Mouse (Mus musculus): ENCODE measurements at regions not wholly inside any gene's neighbourhood (a gene's known extent, or its start where the extent isn't known, plus 50 kb on each side); places are given as distances from the start of the nearest gene placed in this dataset.
A peak's percentile ranks its signal among the peaks of the same experiment; 100 is the strongest.

- ATAC-seq = no peak
- Histone ChIP-seq H3K4me1 (replicated peaks) (peaks cover 15% of the 10 kb centered on the region), H3K4me3 (replicated peaks) (no peak overlapping the region), H3K27ac (no peak overlapping the region), H3K4me2 (replicated peaks) (no peak overlapping the region), H3K27me3 (replicated peaks) (no peaks in the 10 kb centered on the region), H3K9ac (no peak overlapping the region), H3K36me3 (no peaks in the 10 kb centered on the region), H3K9me3 (no peaks in the 10 kb centered on the region)
- 69% methylated on average over 18 of the region's 18 CpGs for WGBS
Observed at GRCm38 (mm10) chr12:25268871-25269850, 172.2 kb upstream of the Id2 start.

DNA sequence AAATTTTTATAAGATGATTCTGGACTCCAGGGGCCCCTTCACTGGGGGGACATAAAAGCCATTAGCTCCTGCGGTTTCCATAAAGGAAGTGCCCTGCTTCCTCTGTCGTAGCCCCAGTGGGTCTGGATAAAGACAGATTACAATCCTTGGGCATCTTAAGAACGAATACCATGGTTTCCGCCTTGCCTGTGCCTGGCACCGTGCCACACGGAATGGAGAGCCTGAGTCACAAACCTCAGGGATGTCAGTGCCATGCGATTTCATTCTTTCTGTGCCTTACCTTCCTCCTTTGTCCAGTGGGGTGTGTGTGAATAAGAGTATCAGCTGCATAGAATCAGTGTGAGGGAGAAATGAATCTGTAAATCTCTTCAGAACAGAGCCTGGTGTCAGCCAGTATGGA, 171.4 kb upstream of the Id2 start:
- H3K4me1 ChIP-seq (replicated peaks) = peaks cover 15% of the 10 kb centered on the region
- no peaks in the 10 kb centered on the region for H3K27me3 ChIP-seq (replicated peaks)
- no peak overlapping the region for H3K9ac ChIP-seq
- H3K36me3 ChIP-seq = no peaks in the 10 kb centered on the region
- no peak overlapping the region for H3K27ac ChIP-seq
- no peak overlapping the region for H3K4me2 ChIP-seq (replicated peaks)
- WGBS = 66% methylated on average over 7 of the region's 7 CpGs
- no peak overlapping the region for H3K4me3 ChIP-seq (replicated peaks)
- no peak for ATAC-seq
- no peaks in the 10 kb centered on the region for H3K9me3 ChIP-seq

GRCm38 (mm10) chr12:25267572-25268115, 170.7 kb upstream of the Id2 start:
- Histone ChIP-seq H3K4me2 (replicated peaks) (no peak overlapping the region), H3K4me3 (replicated peaks) (no peak overlapping the region), H3K4me1 (replicated peaks) (peaks cover 9% of the 10 kb centered on the region), H3K9ac (no peak overlapping the region), H3K27me3 (replicated peaks) (no peaks in the 10 kb centered on the region), H3K27ac (no peak overlapping the region), H3K9me3 (no peaks in the 10 kb centered on the region), H3K36me3 (no peaks in the 10 kb centered on the region)
- no peak for ATAC-seq
- 88% methylated on average over 13 of the region's 13 CpGs for WGBS

DNA sequence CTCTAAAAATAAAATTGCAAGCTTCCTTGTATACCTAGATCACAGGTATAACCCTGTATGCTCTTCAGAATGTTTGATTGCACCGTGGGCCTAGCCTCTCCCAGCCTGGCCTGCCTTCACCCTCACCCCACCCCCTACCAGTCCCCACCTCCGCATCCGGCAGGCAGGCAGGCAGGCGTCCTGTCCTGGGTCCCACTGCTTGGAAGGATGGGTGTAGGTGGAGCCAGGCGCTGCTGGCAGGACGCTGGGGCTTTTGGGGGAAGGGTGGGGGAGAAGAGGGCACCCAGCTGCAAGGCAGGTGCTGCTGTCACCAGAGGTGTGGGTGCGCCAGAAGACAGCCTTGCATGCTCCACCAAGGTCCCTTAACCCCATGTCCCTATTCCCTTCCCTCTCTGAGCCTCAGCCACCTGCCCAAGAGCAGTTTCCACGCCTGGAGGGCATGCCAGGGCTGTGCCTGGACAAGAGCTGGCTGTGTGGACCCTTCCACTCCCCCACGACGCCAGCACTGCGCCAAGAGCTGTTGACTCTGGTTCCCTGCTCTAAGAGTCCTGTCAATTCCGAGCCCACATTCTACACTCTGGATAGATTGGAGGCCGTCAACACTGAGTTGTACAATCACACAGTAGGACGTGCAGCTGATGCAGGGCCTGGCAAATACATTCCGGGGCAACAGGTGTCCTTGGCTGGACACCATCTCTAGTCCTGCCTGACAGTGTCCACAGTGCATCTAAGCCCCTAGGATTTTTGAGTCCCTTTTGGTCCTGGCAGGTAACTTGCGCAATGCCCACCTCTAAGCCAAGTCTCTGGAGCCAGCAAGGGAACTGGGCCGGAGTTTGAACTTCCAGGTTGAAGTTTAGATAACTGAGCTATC, 170.0 kb upstream of the Id2 start:
- Histone ChIP-seq H3K4me1 (replicated peaks) (peaks cover 3% of the 10 kb centered on the region; the same call in 1 of the 2 replicates), H3K27me3 (replicated peaks) (no peaks in the 10 kb centered on the region), H3K27ac (no peak overlapping the region), H3K4me2 (replicated peaks) (no peak overlapping the region), H3K4me3 (replicated peaks) (no peak overlapping the region), H3K9ac (no peak overlapping the region), H3K36me3 (no peaks in the 10 kb centered on the region), H3K9me3 (no peaks in the 10 kb centered on the region)
- WGBS = 62% methylated on average over 17 of the region's 17 CpGs
- peak; percentile 38; the same call in 1 of the 2 replicates for ATAC-seq

- Histone ChIP-seq H3K4me2 (replicated peaks) (no peak overlapping the region), H3K4me1 (replicated peaks) (peaks cover 3% of the 10 kb centered on the region; the same call in 1 of the 2 replicates), H3K4me3 (replicated peaks) (no peak overlapping the region), H3K27me3 (replicated peaks) (no peaks in the 10 kb centered on the region), H3K9ac (no peak overlapping the region), H3K36me3 (no peaks in the 10 kb centered on the region), H3K27ac (0 out of 2 replicates have a peak overlapping the region, but pooled peaks have one; percentile 10), H3K9me3 (no peaks in the 10 kb centered on the region)
- ATAC-seq = peak; percentile 64
- 45% methylated on average over 11 of the region's 11 CpGs for whole genome bisulfite sequencing
Observed at GRCm38 (mm10) chr12:25265560-25266525, 168.9 kb upstream of the Id2 start.

DNA sequence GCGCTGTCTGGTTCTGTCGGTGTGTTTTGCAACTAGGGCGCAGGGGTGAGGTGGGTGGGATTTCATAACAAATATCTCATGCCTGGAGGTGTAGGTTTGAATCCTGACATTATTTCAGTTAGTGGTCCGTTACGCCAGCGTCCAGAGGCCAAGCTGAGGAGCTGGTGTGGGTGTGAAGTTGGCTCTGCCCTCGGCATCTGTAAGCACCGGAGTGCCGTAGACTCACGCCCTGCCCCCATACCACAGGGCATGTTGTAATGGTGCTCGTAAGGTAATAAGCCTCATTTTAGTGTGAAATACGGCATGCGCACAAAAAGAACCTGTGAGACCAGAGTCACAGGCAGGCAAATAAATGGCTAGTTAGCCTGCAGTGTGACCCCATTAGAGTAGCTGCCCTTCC, 168.1 kb upstream of the Id2 start:
- Histone ChIP-seq H3K36me3 (no peaks in the 10 kb centered on the region), H3K9ac (no peak overlapping the region), H3K4me3 (replicated peaks) (no peak overlapping the region), H3K27ac (no peak overlapping the region), H3K9me3 (no peaks in the 10 kb centered on the region), H3K4me2 (replicated peaks) (no peak overlapping the region), H3K4me1 (replicated peaks) (peaks cover 3% of the 10 kb centered on the region; the same call in 1 of the 2 replicates), H3K27me3 (replicated peaks) (no peaks in the 10 kb centered on the region)
- WGBS = 69% methylated on average over 13 of the region's 13 CpGs
- no peak for ATAC-seq

DNA sequence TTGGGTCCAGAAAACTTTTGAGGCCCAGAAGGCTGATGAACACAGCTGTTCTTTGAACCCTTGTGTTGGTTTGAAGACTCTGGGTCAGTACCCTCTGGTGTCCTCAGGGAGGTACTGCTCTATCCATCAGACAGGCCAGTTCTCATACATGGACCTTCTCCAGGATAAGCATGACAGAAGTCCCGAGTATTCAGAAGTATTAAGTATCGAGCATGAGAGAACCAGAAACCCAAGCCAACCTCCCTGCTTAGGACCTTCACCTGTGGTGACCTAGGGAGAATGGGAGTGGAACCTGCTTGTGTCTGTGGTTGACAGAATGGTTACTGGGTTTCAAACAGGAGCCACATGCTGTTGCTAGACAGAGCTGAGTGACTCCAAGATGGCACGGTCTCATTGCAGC, 167.5 kb upstream of the Id2 start:
- no peak overlapping the region for H3K4me3 ChIP-seq (replicated peaks)
- H3K9me3 ChIP-seq = no peaks in the 10 kb centered on the region
- 83% methylated on average over 3 of the region's 3 CpGs for WGBS
- no peaks in the 10 kb centered on the region for H3K36me3 ChIP-seq
- no peaks in the 10 kb centered on the region for H3K27me3 ChIP-seq (replicated peaks)
- H3K4me1 ChIP-seq (replicated peaks) = peaks cover 3% of the 10 kb centered on the region; the same call in 1 of the 2 replicates
- no peak overlapping the region for H3K4me2 ChIP-seq (replicated peaks)
- no peak overlapping the region for H3K9ac ChIP-seq
- H3K27ac ChIP-seq = no peak overlapping the region
- ATAC-seq = no peak

- no peaks in the 10 kb centered on the region for H3K9me3 ChIP-seq
Observed at GRCm38 (mm10) chr12:25262461-25262860, 165.5 kb upstream of the Id2 start.

GRCm38 (mm10) chr12:25259123-25259522, 162.2 kb upstream of the Id2 start:
- H3K27me3 ChIP-seq (replicated peaks) = no peaks in the 10 kb centered on the region
- no peak overlapping the region for H3K4me2 ChIP-seq (replicated peaks)
- H3K9me3 ChIP-seq = no peaks in the 10 kb centered on the region
- ATAC-seq = no peak
- 92% methylated on average over 2 of the region's 2 CpGs for WGBS
- H3K36me3 ChIP-seq = no peaks in the 10 kb centered on the region
- H3K4me1 ChIP-seq (replicated peaks) = no peaks in the 10 kb centered on the region
- H3K9ac ChIP-seq = no peak overlapping the region
- no peak overlapping the region for H3K27ac ChIP-seq
- no peak overlapping the region for H3K4me3 ChIP-seq (replicated peaks)

More at GRCm38 (mm10) chr12:25262461-25262860, 165.5 kb upstream of the Id2 start:
- H3K9ac ChIP-seq = no peak overlapping the region
- H3K4me2 ChIP-seq (replicated peaks) = no peak overlapping the region
- H3K27ac ChIP-seq = no peak overlapping the region
- H3K27me3 ChIP-seq (replicated peaks) = no peaks in the 10 kb centered on the region
- no peaks in the 10 kb centered on the region for H3K36me3 ChIP-seq
- H3K4me1 ChIP-seq (replicated peaks) = peaks cover 3% of the 10 kb centered on the region; the same call in 1 of the 2 replicates
- 92% methylated on average over 3 of the region's 3 CpGs for WGBS
- H3K4me3 ChIP-seq (replicated peaks) = no peak overlapping the region
- ATAC-seq = no peak

- Histone ChIP-seq H3K4me2 (replicated peaks) (no peak overlapping the region), H3K36me3 (no peaks in the 10 kb centered on the region), H3K4me1 (replicated peaks) (no peaks in the 10 kb centered on the region), H3K4me3 (replicated peaks) (no peak overlapping the region), H3K27me3 (replicated peaks) (no peaks in the 10 kb centered on the region), H3K9ac (no peak overlapping the region), H3K27ac (no peak overlapping the region), H3K9me3 (no peaks in the 10 kb centered on the region)
- ATAC-seq = no peak
- 66% methylated on average over 6 of the region's 6 CpGs for WGBS
Observed at GRCm38 (mm10) chr12:25256268-25256667, 159.3 kb upstream of the Id2 start.

GRCm38 (mm10) chr12:25254716-25255115, 157.8 kb upstream of the Id2 start:
- H3K36me3 ChIP-seq = no peaks in the 10 kb centered on the region
- no peak overlapping the region for H3K4me3 ChIP-seq (replicated peaks)
- no peak overlapping the region for H3K4me2 ChIP-seq (replicated peaks)
- H3K9me3 ChIP-seq = no peaks in the 10 kb centered on the region
- ATAC-seq = no peak
- no peak overlapping the region for H3K27ac ChIP-seq
- H3K4me1 ChIP-seq (replicated peaks) = no peaks in the 10 kb centered on the region
- H3K27me3 ChIP-seq (replicated peaks) = no peaks in the 10 kb centered on the region
- H3K9ac ChIP-seq = no peak overlapping the region
- WGBS = 82% methylated on average over 6 of the region's 6 CpGs

All from intestine, embryonic 15.5 days (tissue).